Mouse (Mus musculus): Measurements from ENCODE around the gene Nr2f1.
A peak's percentile ranks its signal among the peaks of the same experiment; 100 is the strongest.
"Not testable (repeated sequence)": the region's sequence is repeated elsewhere in the genome, so short reads cannot be mapped to it uniquely, and the experiment has no call there.

Gene Nr2f1

DNA sequence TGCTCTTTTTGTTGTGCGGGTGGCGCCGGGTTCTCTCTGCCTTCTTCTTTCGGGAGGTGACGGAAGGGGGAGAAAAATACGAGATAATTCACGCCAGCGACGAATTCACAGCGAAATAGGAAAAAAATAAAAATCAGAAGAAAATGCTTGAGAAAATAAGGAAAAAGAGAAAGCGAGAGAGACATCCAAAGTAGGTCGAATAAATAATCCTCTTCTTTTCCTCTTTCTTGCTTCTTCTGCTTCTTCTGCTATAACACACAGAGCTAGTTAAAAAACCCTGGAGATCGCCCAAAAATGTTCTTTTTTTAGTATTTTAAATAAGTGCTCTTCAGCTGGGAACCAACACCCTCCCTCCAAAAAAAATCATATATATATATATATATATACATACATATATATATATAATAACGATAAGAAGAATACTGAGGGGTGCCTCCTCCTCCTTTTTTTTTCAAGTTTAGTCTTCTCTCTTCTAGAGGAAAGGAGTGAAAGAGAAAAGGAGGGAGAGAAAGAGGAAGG, at the start of gene Nr2f1:
TSS of gene Nr2f1 (minus strand) at position 116 of the 519 bp plus-strand sequence.
- no peak for DNase-seq

DNA sequence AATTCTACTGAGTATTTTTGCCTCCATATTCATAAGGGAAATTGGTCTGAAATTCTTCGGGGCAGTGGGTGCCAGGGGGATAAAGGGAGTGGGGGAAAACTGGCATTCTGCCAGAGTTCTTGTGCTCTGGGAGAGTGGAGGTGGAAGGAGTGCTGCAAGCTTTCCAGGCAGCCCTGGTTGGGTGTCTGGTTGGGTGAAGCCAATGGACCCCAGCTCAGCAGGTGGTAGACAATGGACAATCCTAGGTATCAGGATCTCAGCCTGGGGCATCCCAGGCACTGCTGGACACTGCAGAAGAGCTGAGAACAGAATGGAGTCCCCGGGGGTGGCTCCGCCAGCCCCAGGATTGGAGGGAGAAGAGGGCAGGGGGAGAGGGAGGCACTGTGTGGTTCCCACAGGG, 22.1 kb upstream of the Nr2f1 start:
- DNase-seq = no peak

DNA sequence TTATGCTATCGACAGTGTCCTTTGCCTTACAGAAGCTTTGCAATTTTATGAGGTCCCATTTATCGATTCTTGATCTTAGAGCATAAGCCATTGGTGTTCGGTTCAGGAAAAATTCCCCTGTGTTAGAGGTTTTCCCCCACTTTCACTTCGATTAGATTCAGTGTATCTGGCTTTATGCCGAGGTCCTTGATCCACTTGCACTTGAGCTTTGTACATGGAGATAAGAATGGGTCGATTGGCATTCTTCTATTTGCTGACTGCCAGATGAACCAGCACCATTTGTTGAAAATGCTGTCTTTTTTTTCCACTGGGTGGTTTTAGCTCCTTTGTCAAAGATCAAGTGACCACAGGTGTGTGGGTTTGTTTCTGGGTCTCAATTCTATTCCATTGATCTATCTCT, 20.7 kb upstream of the Nr2f1 start:
- DNase-seq = not testable (repeated sequence)

DNA sequence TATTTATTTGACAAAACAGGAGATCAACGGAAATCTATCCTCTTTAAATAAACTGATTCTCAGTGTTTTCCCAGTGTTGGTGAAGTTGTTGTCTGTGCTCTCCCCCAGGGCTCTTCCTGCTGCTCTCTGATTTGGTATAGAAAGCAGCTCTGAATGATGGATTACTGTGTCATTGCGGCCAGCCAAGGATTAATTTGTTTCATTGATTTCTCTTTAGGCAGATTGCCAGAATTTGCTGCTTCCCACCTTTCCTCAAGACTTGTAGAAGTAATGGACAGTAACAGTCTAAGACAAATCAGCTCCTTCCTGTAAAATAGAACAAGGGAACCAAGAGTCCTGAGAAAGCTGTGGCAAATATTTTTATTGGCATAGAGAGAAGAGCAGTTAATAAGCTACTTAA, 15.7 kb upstream of the Nr2f1 start:
- no peak for DNase-seq

DNA sequence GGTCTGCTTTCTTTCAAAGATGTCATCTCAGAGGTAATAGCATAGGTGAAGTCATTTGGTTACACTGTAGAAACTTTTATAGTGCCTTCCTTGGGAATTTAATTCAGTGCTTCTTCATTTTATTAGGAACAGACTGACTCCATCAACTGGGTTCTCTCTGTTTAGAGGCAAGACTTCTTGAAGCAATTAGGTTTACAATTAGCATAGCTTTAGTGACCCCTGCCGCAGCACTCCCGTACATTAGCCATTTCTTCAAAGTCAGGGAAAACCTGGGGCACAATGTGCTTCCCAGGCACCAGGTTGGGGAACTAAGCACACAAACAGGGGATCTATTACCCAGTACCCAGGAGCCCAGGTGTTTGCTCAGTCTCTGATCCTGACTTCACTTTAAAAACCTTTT, 13.6 kb upstream of the Nr2f1 start:
- DNase-seq = no peak

DNA sequence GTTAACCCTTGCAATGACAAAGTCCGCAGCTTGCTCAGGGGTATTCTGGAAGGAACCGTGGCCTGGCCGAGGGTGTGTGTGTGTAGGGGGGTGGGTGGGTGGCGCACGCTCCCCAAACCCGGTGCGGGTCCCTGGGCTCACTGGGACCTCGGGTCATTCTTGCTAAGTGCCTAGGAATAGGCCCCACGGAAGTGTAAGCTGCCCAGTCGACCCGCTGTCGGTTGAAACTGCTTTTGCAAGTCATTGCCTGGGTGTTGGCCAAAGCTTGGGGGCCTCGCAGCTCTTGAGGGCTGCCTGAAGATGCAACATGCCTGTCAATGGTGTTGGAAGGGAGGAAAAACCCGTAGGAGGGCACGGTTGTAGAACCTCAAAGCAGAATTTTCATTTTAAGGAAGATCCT, 12.6 kb upstream of the Nr2f1 start:
- DNase-seq = no peak

DNA sequence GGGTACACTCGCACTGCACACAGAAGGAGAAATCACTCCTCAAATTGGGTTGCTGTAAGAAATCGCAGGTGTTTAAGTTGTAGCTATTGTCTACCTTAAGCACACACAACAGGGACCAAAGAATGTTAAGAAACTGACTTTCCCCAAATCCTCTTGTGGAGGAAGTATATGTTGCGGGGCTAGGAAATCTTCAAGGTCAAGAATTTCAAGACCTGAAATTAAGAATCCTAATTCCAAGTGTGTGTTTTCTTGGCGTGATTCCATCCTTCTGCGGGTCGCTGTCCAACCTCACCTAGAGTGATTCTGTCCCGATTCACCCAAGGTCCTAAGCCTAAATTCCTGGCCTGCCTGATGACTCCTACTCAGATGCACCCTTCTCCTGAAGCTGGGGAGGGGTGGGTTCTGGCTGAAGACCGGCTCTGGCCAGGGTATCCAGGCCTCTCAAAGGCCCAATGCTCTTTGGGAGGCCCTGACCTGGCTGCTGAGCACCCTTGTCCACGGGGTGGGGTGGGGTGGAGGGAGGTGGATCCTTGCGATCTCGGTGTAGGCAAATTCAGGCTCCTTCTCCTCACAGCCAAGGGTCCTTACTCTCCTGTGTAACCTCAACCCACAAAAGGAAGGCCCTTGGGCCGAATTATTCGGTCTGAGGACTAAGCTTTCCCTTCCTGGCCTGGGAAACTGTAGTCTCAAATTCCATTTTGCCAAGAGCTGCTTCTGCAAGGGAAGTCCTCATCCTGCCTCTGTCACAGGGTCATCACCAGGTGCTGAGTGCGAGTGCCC, 11.9 kb upstream of the Nr2f1 start:
- no peak for DNase-seq

DNA sequence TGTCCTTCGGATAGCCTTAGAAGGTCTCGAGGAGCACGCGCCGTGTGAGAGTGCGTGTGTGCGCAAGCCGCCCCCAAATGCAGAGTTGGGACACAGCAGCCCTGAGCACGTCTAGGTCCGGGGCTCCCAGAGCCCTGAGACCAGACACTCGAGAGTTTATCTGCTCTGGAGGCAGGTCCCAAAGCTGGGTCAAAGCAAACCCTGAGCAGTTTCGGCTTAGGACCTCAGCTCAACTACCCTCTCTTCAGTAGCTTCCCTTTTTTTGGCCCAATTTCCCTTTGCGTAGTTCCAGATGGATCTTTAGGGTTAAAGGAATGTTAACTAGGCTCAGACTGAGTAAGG, 11.2 kb upstream of the Nr2f1 start:
- no peak for DNase-seq

DNA sequence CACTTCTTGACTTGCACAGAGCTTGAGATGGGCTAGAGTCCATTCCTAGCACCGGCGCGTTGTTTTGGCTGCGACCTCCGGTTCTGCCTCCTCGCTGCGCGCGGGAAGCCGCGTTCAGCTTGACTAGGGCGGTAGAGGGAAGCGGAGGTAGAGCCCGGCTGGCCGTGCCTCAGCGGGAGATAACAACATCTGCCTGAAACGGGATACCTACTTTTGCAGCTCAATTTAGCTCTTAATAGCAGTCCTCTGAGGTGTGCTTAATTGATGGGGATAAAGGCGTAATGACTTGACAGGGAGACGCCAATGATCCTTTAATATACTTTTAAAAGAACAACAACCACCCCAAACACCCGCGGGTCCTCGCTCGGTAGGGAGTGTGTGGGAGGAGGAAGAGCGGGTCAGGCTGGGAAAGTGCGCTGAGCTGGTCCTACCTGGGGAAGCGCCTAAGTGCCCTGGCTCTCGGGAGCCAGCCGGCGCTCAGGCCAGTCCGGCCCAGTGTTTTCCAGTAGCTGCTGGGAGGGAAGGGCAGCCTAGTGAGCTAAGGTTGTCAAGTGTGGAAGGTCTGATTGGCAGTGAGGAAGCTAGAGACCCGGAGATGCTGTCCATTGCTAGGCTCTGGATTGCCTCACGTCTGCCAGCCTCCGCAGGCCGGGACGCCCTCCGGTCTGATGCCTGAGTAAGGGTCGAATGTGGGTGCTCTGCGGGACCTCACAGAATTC, 10.6 kb upstream of the Nr2f1 start:
- peak; percentile 59 to 69 for DNase-seq

DNA sequence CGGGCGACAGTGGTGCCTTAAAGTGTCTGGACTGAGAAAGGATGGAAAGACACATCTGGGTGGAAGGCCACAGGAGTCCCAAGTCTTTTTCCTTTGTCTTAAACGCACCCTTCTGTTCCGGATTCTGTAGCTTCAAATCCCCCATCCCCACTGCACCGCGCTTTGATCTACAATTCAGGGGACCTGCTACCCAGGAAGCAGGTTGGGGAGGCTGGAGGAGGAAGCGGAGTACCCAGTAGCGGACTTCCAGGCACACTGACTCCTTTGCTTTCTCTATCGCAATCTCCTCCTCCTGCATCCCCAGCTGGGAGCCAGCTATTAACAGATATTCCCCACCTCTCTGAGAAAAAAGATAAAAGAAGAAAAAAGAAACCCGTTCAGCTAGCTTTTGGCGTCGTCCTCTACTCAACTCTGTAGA, 10.1 kb upstream of the Nr2f1 start:
- DNase-seq = no peak

DNA sequence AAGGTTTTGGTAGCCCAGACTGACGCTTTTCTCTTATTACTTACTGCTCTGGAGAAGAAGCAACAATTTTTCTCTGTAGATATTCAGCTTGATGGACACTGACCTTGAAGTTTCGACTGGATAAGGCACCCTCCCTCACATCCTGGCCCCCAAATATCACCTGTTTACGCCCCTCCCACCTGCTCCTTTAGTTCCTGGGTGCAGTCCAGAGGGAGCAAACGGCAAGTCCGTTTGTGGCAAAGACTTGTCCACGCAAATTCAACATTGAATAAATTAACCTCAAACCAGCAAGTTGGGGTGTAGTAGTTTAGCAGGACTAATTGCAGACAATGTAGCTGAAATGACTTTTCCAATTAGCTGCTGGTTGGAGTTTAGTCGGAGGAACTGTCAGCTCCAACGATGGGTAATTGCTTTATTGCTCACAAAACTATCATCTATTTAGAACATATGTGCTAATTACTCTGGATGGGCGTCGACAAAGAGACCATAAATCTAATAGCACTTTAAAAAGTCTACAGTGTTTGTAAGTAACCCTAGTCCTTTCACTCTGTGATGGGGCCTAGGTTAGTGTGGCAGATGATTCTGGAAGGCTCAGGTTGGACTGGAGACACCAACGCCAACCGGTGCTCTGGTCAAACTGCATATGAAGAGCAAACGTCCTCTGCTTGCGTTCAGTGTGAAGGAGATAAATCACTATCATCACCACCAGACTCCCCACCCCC, 9.3 kb upstream of the Nr2f1 start:
- no peak for DNase-seq

DNA sequence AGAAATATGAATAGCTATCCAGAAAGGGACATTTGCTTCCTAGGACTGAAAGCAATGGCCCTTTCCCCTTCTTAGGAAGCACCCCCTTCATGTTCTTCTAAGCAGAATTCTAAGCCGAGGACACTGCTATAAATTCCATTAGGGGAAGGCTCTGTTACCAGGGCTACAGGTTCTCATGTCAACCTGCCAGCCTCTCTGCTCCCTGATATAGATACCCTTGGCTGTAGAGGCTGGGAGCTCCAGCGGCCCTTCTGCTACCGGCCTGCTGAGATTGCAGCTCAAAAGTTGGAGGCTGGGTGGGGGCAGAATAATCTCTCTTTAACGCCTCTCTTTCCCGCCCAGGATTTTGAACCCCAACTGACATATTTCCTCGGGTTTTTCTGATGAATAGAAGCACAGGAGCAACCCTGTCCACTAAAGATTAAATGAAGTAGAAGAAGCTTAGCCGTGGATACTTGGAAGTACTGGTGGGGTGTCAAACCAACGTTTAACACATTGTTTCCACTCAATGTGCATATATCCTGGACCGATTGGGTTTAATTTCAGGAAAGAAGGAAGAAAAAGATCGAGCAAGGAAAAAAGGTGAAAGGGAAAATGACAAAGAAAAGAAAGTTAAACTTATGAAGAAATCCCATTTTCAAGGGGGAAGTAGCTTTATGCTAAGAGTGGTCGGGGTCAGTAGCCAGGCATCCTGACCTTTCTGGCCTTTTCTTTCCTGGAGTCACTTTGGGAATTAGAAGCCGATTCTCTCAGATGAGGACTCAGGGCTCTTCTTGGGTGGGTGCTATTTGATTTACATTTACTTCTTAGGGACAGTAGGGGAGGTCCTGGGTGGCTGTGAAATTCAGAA, 8.5 kb upstream of the Nr2f1 start:
- peak; percentile 44 to 60 for DNase-seq

DNA sequence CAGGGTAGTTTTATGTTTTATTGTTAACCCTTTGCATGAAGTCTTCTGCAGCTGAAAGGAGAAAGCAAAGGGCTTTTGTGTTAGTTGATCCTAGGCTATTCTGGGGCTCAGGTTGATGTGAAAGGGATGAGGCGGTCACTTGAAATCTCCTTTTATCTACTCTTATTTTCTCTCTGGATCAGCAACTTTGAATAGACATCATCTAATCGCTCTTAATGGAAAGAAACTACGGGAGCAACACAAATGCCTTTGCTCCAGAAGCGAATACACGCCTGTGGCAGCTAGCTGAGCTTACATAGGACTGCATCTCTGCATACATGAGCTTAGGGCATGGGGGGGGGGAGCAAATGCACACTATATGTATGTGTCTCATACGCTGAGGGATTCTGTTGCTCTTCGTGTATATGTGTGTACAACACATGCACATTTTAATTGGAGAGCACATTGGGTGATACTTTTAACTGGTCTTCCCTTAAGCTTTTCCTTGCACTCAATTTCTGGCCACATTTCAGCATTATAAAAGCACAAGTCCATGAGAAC, 7.4 kb upstream of the Nr2f1 start:
- DNase-seq = no peak

DNA sequence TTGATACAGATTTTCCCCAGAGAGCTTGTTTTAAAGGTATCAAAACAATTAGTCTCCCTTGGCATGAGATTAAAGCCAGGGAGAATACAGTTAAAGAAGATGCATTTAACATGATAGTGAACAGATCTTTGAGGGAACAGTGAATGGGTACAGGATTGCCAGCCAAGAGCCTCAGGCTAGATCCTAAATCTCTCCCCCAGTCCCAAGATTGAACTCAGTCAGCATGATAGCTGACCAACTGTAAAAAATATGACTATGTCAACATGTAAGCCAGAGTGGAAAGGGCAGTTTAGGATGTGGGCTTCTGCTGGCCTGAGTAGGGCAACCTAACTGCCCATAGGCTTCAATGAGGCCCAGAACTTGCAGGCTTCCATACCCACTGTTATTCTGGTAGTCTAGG, 5.9 kb upstream of the Nr2f1 start:
- no peak for DNase-seq

DNA sequence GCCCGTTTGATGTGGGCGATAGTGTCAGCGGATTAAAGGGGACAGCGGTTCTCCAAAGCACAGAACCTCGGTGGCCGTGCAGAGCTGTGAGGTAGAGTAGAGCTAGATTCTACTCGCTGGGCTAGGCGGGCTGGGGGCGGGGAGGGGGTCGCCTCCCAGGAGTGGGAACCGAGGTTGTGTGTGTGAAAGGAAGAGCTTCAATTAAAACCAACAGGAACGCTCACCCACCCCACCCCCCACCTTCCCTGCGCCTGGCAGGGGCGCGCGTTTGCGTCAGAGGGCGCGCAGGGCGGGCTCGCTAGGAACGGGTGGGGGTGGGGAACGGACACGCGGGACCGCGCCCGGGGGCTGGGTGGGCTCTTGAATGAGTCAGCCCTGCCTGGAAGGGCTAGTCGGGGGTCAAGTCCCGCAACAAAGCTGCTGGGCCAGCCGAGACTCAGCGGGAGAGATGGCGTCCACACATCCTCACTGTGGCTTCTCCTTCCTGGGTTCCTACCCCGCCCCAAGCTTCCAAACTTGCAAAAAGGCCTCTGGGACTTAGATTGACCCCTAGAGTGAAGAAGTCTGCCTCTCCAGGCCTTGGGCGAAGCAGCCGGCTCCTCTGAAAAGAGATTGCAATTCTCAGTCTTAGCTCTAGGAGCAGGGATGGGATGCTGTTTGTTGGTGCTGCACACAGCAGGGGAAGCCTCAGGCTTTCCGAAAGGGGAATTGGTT, 3.9 kb upstream of the Nr2f1 start:
- peak; percentile 81 to 86 for DNase-seq

DNA sequence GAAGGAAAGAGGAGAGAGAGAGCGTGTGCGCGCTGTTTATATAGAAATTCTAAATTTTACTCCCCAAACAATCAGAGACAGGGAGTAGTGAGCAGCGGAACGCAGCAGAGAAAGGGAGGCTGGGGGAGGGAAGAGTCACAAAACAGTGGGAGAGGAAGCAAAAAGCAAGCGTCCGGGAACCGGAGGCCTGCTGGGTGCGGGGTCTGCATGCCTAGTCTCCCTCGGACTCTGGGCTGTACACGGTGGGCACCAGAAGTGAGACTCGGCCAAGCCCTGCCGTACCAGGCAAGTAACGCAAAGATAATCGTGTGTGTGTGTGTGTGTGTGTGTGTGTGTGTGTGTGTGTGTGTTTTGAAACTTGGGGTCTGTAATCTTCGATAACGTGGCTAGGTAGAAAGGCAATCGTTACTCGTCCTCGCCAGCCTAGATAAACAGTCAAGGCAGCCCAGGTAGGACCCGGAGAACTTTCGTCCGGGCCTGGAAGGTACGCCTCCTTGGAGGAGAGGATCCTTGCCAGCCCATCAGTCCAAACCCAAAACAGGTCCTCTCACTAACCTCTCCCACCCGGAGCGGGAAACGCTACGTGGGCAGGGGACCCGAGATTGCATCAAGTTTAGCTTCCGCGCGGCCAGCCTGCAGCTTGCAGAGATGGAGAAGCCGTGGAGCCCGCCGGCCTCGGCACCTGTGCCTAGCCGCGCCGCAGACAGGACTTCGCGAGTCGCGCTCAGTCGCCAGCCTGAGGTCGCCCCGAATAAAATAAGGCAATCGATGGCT, 3.2 kb upstream of the Nr2f1 start:
- DNase-seq = peak; percentile 72 to 78

DNA sequence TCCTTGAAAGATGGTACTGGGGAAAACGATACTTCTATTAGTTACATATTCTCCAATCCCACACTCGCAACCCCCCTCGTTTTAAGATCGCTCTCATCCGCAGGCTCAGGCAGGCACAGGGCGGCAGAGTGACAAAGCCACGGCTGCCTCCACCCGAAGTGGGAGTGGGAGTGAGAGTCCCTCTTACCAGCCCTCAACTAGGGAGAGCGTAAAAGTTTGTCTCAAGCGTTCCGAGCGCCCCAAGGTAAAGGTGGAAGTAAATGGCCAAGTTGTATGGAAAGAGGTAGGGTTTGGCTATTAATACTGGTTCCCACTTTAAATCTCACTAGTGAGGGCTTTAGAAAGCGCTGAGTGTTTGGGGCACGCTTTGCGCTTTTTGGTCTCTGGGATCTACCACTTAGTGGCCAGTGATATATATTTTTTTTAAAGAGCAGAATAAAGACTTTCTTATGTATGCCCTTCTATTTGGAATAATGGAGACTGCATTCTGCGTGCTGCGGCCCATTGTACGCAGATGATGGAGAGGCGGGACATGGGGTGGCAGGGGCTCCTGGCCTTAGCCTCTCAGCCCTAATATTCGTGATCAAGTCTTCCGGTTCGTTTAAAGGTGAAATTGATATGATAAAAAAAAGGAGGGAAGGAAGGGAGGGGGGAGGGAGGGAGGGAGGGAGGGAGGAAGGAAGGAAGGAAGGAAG, 2.5 kb upstream of the Nr2f1 start:
- no peak for DNase-seq

DNA sequence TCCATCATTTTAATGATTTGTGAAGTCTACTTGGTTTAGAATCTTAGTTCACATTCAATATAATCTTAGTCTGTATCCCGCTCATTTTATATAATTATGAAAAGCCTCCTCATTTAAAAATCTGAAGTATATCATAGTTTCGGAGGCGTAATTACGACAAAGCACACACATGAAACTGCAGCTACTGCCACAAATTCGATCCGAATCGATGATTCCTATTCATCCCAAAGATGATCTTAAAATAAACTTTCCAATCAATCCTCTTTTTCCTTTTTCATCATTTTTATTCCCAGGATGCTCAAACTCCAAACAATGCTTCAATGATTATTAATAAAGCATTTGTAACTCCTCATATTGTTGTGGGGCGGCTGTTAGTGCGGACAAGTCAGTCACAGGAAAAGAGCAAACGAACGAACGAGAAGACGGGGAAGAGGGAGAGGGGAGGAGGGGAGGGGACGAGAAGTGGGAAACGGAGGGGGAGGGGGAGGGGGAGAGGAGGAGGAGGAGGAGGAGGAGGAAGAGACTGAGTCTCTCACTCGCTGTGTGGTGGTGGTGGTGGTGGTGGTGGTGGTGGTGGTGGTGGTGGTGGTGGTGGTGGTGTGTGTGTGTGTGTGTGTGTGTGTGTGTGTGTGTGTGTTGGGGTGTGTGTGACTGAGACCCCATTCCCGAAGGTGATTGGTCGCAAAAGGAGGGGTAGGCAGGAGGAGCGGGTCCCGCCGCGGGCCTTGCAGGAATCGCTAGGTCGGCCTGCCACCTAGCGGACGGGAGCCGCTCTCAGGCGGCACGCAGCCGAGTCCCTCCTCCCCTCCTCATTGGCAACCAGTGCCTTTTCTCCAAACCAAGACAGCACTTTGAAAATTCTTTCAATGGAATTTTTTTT, 1.7 kb upstream of the Nr2f1 start:
- peak; percentile 97 for DNase-seq

DNA sequence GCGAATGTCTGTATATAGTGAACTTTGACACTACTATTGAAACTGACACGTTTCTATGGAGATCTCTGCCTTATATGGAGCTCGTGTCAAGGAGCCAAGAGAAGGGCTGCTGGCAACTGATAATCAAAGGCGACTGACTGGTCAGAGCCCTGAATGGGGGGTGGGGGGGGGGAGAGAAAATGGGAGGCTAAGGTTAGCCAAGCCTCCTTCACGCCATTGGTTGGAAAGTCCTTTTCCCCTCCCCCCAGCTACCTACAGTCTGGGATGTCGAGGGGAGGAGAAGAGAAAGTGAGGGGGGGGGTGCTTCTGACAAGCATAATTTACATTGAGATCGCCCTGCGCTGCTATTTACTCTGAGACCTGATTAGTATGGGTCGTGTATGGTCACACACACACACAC, 850 bp upstream of the Nr2f1 start:
- DNase-seq = peak; percentile 82 to 89

Measured in cerebellum, postnatal 14 days (tissue).